Mouse (Mus musculus) adrenal gland, postnatal 14 days (tissue): ENCODE data around the gene Nkrf. TPM values are rescaled to one million over a fixed set of nuclear protein-coding genes. Genes with fewer than 3 reads are reported as not detected.

Source experiments
- DNase-seq: peaks from one replicate; pipeline ENCODE4 v3.0.0; 2021; ENCODE audit warnings: mixed read lengths
- total RNA-seq: library from RNA; stranded (reverse); gene quantifications from 2 replicates; pipeline ENCODE4 v1.2.3, GENCODE M21; 2021

Gene Nkrf
- total RNA-seq, 1 experiment from 2014 or later: 10.2 TPM

DNA sequence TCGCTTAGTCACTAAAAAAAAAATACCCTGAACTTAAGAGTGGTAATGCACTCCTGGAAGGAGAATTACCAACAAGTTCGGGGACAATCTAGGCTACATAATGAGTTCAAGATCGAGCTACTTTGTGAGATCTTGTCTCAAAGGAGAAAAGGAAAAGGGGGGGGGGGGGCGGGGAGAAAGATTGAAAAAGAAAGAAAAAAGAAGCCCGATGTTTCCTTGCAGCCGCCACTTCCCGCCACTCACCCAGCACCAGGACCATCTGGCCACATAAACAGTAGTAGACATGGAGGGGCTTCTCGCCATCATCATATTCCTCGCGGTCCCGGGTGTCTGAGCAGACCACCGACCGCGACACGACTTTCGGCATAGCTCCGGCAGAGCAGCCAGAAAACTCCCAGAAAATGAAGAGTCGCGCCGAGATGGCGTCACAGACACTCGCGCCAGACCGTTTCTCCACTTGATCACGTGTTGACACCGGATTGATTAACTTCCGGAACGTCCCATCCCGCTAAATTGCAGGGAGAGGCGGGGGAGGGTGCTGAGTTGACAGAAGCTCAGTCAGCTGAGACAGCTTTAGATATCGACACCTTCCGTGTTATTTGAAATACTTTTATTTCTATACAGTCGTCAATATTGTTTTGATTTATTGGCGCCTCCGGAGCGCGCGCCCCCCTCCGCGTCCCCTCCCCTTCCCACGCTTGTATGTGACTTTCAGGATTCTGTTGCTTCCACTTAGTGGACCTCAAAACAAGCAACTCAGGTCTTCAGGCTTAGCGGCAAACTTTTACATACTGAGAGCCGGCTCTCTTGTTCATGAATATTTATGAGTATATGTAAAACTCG, 38.7 kb downstream of the Nkrf start:
- peak; percentile 87 for DNase-seq

DNA sequence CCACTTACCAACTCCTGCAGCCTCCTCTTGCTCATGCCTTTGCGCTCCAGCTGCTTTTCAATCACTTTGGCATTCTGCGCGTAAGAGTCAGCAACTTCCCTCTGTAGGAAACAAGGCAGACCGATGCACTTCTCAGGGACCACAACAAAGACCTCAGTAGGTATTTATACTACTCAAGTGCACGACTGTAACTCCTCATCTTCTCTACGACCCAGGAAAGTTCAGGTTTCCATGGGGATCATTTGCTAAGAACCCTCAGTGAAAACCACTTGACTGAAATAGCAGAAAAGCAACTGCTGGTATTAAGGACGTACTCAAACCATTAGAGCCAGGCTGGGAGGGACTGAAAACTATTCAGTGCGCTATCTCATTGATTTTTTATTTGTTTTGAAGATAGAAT, 50.1 kb downstream of the Nkrf start:
- DNase-seq: no peak

- DNase-seq: no peak
Measured at GRCm38 (mm10) chrX:36847152-36847551, 55.5 kb downstream of the Nkrf start.

DNA sequence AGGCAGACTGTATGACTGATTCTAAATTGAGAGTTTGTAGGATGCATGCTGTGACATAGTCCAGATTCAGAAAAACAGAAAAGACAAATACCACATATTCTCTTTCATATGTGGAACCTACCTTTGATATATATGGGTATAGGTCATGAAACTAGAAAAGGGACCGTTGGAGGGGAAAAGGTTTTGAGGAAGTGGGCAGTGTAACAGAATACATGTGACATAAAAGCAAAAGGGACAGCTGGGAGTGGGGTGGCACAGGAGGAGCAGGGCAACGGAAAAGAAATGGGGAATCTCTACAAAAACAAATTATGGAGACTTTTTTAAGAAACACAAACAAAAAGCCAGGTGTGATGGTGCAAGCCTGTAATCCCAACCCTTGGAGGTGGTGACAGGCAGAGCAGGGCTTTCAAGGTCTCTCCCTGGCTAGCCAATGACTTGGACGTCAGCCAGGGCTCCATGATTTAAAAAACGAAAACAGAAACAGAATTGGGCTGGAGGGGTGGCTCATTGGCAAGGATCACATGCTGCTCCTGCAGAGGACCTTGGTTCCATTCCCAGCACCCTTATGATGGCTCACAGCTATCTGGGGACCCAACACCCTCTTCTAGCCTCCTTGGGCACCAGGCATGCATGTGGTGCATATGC, 59.2 kb downstream of the Nkrf start:
- peak; percentile 66 for DNase-seq

- no peak for DNase-seq
Measured at GRCm38 (mm10) chrX:36841698-36842097, 61.0 kb downstream of the Nkrf start.

- DNase-seq: peak; percentile 63
Measured at GRCm38 (mm10) chrX:36839391-36839790, 63.3 kb downstream of the Nkrf start.

Other genes with a start within 250 kb of the Nkrf start
- 1.6 and 2.1 TPM in 2 replicates for gene Slc25a43, start 159.2 kb downstream of the Nkrf start, total RNA-seq
- gene Slc25a5, start 107.2 kb downstream of the Nkrf start, total RNA-seq: 588 and 637 TPM in 2 replicates
- 62.5 and 64.4 TPM in 2 replicates for gene Ube2a, start 29.0 kb downstream of the Nkrf start, total RNA-seq
- 47.0 and 51.0 TPM in 2 replicates for gene C330007P06Rik, start 28.8 kb downstream of the Nkrf start, total RNA-seq
- 17.6 and 22.6 TPM in 2 replicates for gene Sept6, start 88.9 kb upstream of the Nkrf start, total RNA-seq
- 0.37 and 0.71 TPM in 2 replicates for gene Sowahd, start 145.9 kb upstream of the Nkrf start, total RNA-seq
- 548 and 634 TPM in 2 replicates for gene Rpl39, start 182.5 kb upstream of the Nkrf start, total RNA-seq
- 16.2 and 21.1 TPM in 2 replicates for gene Upf3b, start 207.4 kb upstream of the Nkrf start, total RNA-seq
- 12.7 and 16.5 TPM in 2 replicates for gene Nkap, start 223.9 kb upstream of the Nkrf start, total RNA-seq